Mouse (Mus musculus) stomach, embryonic 15.5 days (tissue): ENCODE data around the gene Tcf7. TPM values are rescaled to one million over a fixed set of nuclear protein-coding genes. Genes with fewer than 3 reads are reported as not detected.

Source experiments
- ATAC-seq: fragments of 200-750 bp; cut with Nextera tagmentation; 2 replicates; pipeline ENCODE4 v1.8.0; 2017; ENCODE audit warnings: low read depth, moderate number of reproducible peaks, moderate TSS enrichment; ENCODE audit not compliant: insufficient read depth, low FRiP score
- H3K27ac ChIP-seq: fragments of 300-500 bp; sonication (generic); 2 replicates; pipeline ENCODE4 v1.5.1; 2015; ENCODE audit warnings: mild to moderate bottlenecking, inconsistent platforms
- H3K27me3 ChIP-seq: fragments of 300-500 bp; sonication (generic); replicated peaks from 2 replicates; pipeline ENCODE4 v1.6.1; 2015; ENCODE audit warnings: inconsistent platforms
- H3K36me3 ChIP-seq: fragments of 300-500 bp; sonication (generic); 2 replicates; pipeline ENCODE4 v1.6.1; 2015; ENCODE audit warnings: inconsistent platforms
- H3K4me1 ChIP-seq: fragments of 300-500 bp; sonication (generic); 2 replicates; pipeline ENCODE4 v1.6.1; 2015; ENCODE audit warnings: inconsistent platforms
- H3K4me2 ChIP-seq: fragments of 300-500 bp; sonication (generic); 2 replicates; pipeline ENCODE4 v1.6.1; 2015; ENCODE audit warnings: mild to moderate bottlenecking, inconsistent platforms
- H3K4me3 ChIP-seq: fragments of 300-500 bp; sonication (generic); replicated peaks from 2 replicates; pipeline ENCODE4 v1.5.1; 2015; ENCODE audit warnings: inconsistent platforms
- H3K9ac ChIP-seq: fragments of 300-500 bp; sonication (generic); 2 replicates; pipeline ENCODE4 v1.6.1; 2015; ENCODE audit warnings: inconsistent platforms
- H3K9me3 ChIP-seq: fragments of 300-500 bp; sonication (generic); 2 replicates; pipeline ENCODE4 v1.6.1; 2016; ENCODE audit warnings: inconsistent platforms
- WGBS: fragments of 180-500 bp; shearing (Covaris S2); methylation state at CpG from one replicate; pipeline ENCODE4 v1.1.7; 2015; 5-methylcytosine and 5-hydroxymethylcytosine counted together
- polyA plus RNA-seq: library from polyadenylated mRNA; unstranded; fragments of >200 nt; fragmentation: Nextera tagmentation; extraction: Ambion mirVana; gene quantifications from 2 replicates; pipeline ENCODE4 v1.2.1, GENCODE M21; 2015

Gene Tcf7
- polyA plus RNA-seq, 1 experiment from 2014 or later, result 7.5 TPM

DNA sequence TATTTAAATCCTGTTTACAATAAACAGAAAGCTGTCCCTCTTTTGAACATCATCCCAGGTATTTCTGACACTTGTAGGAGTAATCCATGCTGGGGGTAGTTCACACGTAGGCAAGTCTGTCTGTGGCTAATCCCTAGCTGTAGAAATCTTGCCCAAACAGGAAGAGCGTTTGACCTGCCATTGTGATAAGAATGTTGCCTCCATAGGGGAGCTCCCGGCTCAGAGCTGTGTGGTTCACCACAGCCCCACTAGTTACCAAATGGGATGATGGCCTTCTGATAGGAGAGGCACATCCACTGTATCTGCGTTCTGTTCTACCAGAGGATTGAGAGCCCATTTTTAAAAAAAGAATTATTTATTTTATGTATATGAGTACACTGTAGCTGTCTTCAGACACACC lies 22.5 kb upstream of the Tcf7 start:
- WGBS, result 47% methylated on average over 4 of the region's 4 CpGs
- Histone ChIP-seq H3K4me2 (no peak overlapping the region), H3K9ac (no peak overlapping the region), H3K27ac (no peak overlapping the region), H3K9me3 (no peaks in the 10 kb centered on the region), H3K27me3 (no peaks in the 10 kb centered on the region), H3K36me3 (no peaks in the 10 kb centered on the region), H3K4me1 (no peaks in the 10 kb centered on the region), H3K4me3 (no peak overlapping the region)
- no peak for ATAC-seq

DNA sequence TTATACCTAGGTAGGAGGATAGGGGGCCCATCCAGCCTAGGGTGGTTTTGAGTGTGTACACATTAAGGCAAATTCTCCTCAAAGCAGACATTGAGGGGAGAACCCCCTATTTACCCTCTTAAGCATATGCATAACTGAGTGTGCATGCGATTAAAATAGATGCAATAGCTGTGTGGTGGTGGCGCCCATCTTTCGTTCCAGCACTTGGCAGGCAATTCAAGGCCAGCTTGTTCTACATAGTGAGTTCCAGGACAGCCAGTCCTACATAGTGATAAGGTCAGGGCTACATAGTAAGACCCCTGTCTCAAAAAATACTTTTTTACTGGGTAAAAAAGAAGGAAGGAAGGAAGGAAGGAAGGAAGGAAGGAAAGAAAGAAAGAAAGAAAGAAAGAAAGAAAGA lies 19.9 kb upstream of the Tcf7 start:
- ATAC-seq, result no peak
- H3K36me3 ChIP-seq, result no peaks in the 10 kb centered on the region
- no peak overlapping the region for H3K4me2 ChIP-seq
- H3K27ac ChIP-seq, result no peak overlapping the region
- no peak overlapping the region for H3K4me3 ChIP-seq
- WGBS, result 88% methylated on average over 3 of the region's 3 CpGs
- H3K27me3 ChIP-seq, result no peaks in the 10 kb centered on the region
- H3K9ac ChIP-seq, result no peak overlapping the region
- H3K9me3 ChIP-seq, result no peaks in the 10 kb centered on the region
- no peaks in the 10 kb centered on the region for H3K4me1 ChIP-seq

DNA sequence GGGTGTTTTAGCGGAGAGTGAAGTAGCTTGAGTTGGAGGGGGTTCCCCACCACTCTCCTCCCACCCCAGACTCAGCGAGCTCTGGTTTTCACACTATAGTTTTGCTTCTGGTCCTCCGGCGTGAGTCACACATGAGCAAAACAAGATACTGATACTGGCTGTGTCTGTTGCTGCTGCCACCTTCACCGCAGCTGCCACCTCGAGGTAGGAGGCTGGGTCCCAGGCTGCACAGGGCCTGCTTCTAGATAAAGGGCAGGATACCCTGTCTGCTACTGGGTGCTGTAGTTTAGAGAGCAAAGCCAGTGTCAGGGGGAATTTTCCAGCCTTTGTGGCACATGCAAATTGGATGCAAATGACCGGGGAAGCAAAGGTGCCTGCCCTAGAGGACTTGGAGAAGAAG lies 16.9 kb upstream of the Tcf7 start:
- no peaks in the 10 kb centered on the region for H3K4me1 ChIP-seq
- no peak overlapping the region for H3K9ac ChIP-seq
- H3K27me3 ChIP-seq, result no peaks in the 10 kb centered on the region
- no peaks in the 10 kb centered on the region for H3K9me3 ChIP-seq
- no peak overlapping the region for H3K4me3 ChIP-seq
- H3K27ac ChIP-seq, result no peak overlapping the region
- no peak for ATAC-seq
- H3K4me2 ChIP-seq, result no peak overlapping the region
- WGBS, result 61% methylated on average over 7 of the region's 7 CpGs
- no peaks in the 10 kb centered on the region for H3K36me3 ChIP-seq

DNA sequence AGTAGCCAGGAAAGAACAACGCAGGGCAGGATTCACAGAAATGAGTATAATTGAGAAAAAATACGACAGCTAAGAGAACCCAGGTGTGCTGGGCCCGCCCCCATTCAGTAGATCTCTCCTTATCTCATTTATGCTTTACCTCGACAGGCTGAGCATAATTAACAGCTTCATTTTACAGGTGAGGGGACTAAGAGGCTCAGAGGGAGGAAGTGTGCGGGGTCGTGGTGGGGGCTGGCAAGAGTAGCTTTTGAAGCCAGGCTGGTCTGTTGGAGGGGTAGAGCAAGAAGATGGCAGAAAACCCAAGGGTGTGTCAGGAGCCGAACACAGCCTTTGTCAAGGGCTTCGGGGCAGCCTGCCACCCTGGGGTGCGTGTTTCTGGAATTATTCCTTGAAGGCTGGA lies 16.1 kb upstream of the Tcf7 start:
- ATAC-seq, result no peak
- Histone ChIP-seq H3K4me1 (no peaks in the 10 kb centered on the region), H3K27me3 (no peaks in the 10 kb centered on the region), H3K9me3 (no peaks in the 10 kb centered on the region), H3K36me3 (no peaks in the 10 kb centered on the region), H3K4me2 (no peak overlapping the region), H3K9ac (no peak overlapping the region), H3K27ac (no peak overlapping the region), H3K4me3 (no peak overlapping the region)
- 69% methylated on average over 9 of the region's 9 CpGs for WGBS

DNA sequence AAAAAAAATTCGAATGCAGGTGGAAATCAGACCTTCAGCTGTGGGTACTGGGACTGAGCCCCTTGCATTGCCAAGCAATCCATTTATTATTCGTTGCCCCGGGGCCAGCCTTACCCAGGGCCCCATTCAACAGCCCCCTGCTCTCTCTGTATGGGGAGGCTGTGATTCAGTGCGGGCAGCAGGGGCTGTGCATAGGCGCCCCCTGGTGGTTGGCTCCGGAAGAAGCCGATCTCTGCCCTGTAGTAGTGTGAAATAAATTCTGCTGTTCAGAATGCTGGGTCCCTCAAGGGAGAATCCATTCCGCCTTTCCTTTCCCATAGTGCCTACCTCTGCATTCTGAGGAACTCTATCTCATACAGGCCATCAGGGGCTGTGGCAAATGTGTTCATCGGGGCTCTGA lies 14.5 kb upstream of the Tcf7 start:
- no peaks in the 10 kb centered on the region for H3K4me1 ChIP-seq
- H3K27ac ChIP-seq, result no peak overlapping the region
- H3K27me3 ChIP-seq, result no peaks in the 10 kb centered on the region
- no peaks in the 10 kb centered on the region for H3K9me3 ChIP-seq
- 14% methylated on average over 9 of the region's 9 CpGs for WGBS
- H3K9ac ChIP-seq, result no peak overlapping the region
- no peak; the same call in 1 of the 2 replicates for ATAC-seq
- H3K36me3 ChIP-seq, result no peaks in the 10 kb centered on the region
- no peak overlapping the region for H3K4me2 ChIP-seq
- H3K4me3 ChIP-seq, result no peak overlapping the region

DNA sequence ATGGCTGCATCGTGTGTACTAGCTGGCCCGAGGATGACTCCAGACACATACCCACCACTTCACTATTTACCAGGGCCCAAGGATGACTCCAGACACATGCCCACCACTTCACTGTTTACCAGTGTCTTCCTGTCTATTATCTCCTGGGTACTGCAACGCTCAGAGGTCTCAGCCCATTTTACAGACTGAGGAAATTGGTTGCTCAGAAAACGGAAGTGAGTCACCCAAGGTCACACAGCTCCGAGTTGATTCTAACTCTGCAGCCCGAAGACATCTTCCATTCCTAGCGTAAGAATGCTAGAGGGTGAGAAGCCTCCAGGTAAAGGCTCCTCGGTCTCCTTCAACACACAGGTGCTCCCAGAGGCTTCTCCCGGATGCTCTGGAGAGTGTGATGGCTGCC lies 11.3 kb upstream of the Tcf7 start:
- no peak for ATAC-seq
- Histone ChIP-seq H3K36me3 (no peaks in the 10 kb centered on the region), H3K27ac (no peak overlapping the region), H3K27me3 (no peaks in the 10 kb centered on the region), H3K9me3 (no peaks in the 10 kb centered on the region), H3K4me3 (no peak overlapping the region), H3K4me2 (no peak overlapping the region), H3K9ac (no peak overlapping the region), H3K4me1 (no peaks in the 10 kb centered on the region)
- WGBS, result 80% methylated on average over 9 of the region's 9 CpGs

DNA sequence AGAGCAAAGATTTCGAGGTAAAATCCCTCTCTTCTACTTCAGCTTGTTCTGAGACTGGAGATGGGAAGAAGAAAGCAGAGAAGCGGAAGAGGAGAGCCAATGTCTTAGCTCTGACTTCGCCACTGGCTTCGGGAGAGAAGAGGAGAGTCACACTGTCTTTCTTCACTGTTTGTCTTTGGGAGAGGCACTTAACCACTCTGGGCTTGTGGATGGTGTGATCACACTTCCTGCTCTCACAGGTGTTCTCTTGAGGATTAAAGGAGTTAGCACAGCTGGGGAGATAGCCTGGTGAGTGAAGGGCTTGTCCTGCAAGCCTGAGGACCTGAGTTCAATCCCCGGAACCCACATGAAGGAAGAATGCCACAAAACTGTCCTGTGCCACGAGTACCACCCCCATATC lies 10.1 kb upstream of the Tcf7 start:
- no peak for ATAC-seq

DNA sequence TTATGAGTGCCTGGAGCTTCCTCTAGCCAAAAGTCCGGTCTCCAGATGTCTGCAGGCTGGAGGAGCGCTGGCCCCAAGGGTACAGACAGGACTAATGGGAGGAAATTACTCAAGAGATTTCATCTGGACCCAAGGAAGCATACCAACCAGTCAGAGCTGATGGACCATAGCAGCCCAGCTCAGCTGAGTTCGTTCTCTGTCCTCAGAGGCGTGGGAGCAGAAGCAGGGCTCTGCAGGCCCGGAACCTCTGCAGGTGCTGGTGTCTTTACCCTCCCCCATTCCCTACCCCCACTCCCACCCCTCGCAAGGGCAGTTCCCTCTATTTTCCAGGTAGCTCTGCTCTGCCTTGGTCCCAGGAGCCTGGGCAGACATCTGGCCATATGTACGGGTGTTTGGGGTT lies 9.5 kb upstream of the Tcf7 start:
- 62% methylated on average over 7 of the region's 7 CpGs for WGBS
- no peak overlapping the region for H3K9ac ChIP-seq
- no peak overlapping the region for H3K27ac ChIP-seq
- H3K36me3 ChIP-seq, result no peaks in the 10 kb centered on the region
- no peaks in the 10 kb centered on the region for H3K27me3 ChIP-seq
- no peaks in the 10 kb centered on the region for H3K9me3 ChIP-seq
- no peak overlapping the region for H3K4me3 ChIP-seq
- no peak overlapping the region for H3K4me2 ChIP-seq
- ATAC-seq, result no peak
- H3K4me1 ChIP-seq, result no peaks in the 10 kb centered on the region

More for the DNA sequence above, 10.1 kb upstream of the Tcf7 start:
- Histone ChIP-seq H3K4me1 (no peaks in the 10 kb centered on the region), H3K27ac (no peak overlapping the region), H3K36me3 (no peaks in the 10 kb centered on the region), H3K9me3 (no peaks in the 10 kb centered on the region), H3K27me3 (no peaks in the 10 kb centered on the region), H3K4me3 (no peak overlapping the region), H3K4me2 (no peak overlapping the region), H3K9ac (no peak overlapping the region)
- 64% methylated on average over 6 of the region's 6 CpGs for WGBS

DNA sequence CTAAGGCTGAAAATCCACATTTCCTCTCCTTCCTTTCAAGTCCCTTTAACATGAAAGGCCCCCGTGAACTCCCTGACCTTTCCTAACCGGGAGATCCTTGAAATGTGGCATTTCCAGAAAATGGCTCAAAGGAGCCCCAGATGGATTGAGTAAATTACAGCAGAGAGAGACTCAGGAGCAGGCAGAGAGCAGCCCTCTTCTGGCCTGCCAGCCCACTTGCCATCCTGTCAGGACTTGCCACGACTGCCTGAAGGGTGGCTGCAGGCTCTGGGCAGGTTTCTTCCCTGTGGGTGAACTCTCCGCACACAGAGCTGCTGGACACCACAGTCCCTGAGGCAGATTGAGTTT lies 4.1 kb upstream of the Tcf7 start:
- Histone ChIP-seq H3K4me3 (no peak overlapping the region), H3K9ac (no peak overlapping the region), H3K27ac (no peak overlapping the region), H3K9me3 (no peaks in the 10 kb centered on the region), H3K4me1 (peaks cover 25% of the 10 kb centered on the region), H3K36me3 (no peaks in the 10 kb centered on the region), H3K4me2 (no peak overlapping the region), H3K27me3 (no peaks in the 10 kb centered on the region)
- no peak for ATAC-seq
- WGBS, result 22% methylated on average over 4 of the region's 4 CpGs

DNA sequence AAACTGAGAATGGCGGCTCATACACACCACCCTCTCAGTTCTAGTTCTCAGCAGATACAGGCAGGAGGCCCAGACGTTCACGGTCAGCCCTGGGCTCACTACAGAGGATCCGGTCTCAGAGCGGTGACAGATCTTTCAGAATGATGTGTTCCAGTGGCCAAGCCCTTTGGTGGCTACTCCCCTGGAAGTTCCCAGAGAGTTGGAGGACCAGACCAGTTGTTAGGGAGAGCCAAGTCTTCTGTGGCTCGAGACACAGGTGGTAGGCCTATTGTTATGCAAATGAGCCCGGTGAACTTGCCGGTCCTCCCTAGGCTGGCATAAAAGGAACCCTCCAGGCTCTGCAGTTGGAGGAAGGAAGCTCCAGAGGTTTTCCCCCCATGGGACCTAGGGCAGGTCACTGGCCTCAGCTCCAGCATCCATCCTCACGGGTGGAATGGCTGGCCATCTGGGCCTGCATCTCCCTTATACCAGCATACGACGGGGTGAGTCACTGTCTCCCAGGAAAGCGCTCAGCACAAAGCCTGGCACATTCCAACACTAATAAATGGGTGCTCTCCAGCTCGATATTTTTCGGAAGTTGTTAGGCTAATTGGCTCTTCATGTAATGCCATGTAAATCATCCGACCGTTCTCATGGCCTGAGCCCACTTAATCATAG lies 3.6 kb upstream of the Tcf7 start:
- H3K4me1 ChIP-seq, result peaks cover 27% of the 10 kb centered on the region
- no peaks in the 10 kb centered on the region for H3K9me3 ChIP-seq
- H3K27ac ChIP-seq, result no peak overlapping the region
- 40% methylated on average over 16 of the region's 16 CpGs for WGBS
- H3K9ac ChIP-seq, result no peak overlapping the region
- ATAC-seq, result no peak
- H3K4me3 ChIP-seq, result no peak overlapping the region
- H3K4me2 ChIP-seq, result no peak overlapping the region
- no peaks in the 10 kb centered on the region for H3K27me3 ChIP-seq
- no peaks in the 10 kb centered on the region for H3K36me3 ChIP-seq

DNA sequence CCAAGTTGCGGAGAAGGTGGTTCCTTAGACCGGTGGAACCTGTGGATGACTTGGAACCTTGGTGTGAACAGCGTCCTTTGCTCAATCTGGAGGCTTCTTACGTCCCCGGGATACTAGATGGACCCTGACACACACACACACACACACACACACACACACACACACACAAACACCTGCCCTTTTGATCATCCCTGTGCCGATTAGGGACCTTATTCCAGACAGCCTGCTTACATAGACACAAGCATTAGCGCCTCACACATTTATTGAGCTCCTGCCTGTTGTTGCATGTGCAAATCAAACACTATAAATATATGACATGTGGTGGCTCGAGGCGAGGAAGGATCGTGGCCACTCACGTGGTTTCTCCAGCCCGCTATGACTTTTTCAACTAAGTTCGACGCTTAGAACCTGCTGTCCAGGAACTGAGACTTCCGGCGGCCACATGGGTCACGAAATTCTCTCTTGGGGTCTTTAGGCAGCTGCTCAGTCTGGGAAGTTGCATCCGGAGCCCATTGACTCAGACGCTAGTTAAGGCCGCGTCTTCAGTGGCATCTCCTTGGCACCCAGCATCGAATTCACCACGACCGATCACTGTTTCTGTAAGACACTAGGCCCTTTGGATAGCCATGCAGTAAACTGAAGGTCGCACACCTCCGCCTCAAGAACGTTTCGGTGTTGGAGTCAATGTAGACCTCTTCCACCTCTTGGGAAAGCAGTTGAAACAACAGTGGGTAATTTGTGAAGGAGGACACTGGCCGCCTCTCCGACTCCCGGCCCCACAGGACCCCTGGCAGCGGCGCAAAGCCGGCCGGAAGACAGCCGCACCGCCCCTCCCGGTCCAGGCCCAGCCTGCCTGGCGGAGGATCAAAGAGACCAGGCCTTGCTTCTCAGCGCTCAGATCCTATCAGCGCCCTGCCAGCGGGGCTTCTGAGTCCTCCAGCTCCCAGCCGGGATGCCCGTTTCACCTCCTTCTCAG lies 1.1 kb upstream of the Tcf7 start:
- peaks cover 27% of the 10 kb centered on the region for H3K4me1 ChIP-seq
- H3K36me3 ChIP-seq, result no peaks in the 10 kb centered on the region
- no peak overlapping the region for H3K27ac ChIP-seq
- H3K4me3 ChIP-seq, result peak overlapping the region; percentile 70
- H3K9ac ChIP-seq, result no peak overlapping the region
- H3K27me3 ChIP-seq, result no peaks in the 10 kb centered on the region
- H3K9me3 ChIP-seq, result no peaks in the 10 kb centered on the region
- 11% methylated on average over 44 of the region's 44 CpGs for WGBS
- ATAC-seq, result peak; percentile 45; the same call in 1 of the 2 replicates
- H3K4me2 ChIP-seq, result peak overlapping the region; percentile 96

DNA sequence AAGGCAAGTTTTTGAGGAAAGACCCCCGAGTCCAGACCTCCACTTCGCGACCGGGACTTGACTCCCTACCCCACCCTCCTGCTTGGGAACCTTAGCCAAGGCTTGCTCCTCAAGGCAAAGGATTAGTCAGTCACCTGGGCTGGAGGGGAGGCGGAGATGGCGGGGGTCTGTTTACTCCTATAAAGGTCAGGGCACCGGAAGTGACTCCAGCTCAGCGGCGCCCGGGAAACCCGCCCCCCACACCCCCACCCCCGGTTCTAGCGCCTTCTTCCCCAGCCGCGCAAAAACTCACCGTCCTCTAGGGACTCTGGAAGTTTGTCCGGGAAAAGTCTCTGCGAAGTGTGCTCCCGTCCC lies 417 bp downstream of the Tcf7 start:
- Histone ChIP-seq H3K4me1 (peaks cover 27% of the 10 kb centered on the region), H3K36me3 (no peaks in the 10 kb centered on the region), H3K9me3 (no peaks in the 10 kb centered on the region), H3K27ac (no peak overlapping the region), H3K4me2 (peak overlapping the region; percentile 96), H3K4me3 (peak overlapping the region; percentile 70), H3K9ac (peak overlapping the region; percentile 61; the same call in 1 of the 2 replicates), H3K27me3 (no peaks in the 10 kb centered on the region)
- ATAC-seq, result 0 out of 2 replicates have a peak, but pooled peaks have one; percentile 6
- 2% methylated on average over 19 of the region's 19 CpGs for WGBS
